Mouse (Mus musculus) adrenal gland, postnatal 14 days (tissue): ENCODE measurements around the gene Hsf5. TPM values are rescaled to one million over a fixed set of nuclear protein-coding genes. Genes with fewer than 3 reads are reported as not detected.
A peak's percentile ranks its signal among the peaks of the same experiment; 100 is the strongest.

Experiments used
- DNase-seq: peaks from one replicate; pipeline ENCODE4 v3.0.0; 2021; ENCODE audit warnings: mixed read lengths
- total RNA-seq: library from RNA; stranded (reverse); gene quantifications from 2 replicates; pipeline ENCODE4 v1.2.3, GENCODE M21; 2021

The Hsf5 gene
- total RNA-seq, 1 experiment from 2014 or later: not detected

- no peak for DNase-seq
Measured at GRCm38 (mm10) chr11:87688478-87689203, 71.7 kb downstream of the Hsf5 start.

- peak; percentile 70 for DNase-seq
Measured at GRCm38 (mm10) chr11:87689402-87689808, 72.4 kb downstream of the Hsf5 start.

GRCm38 (mm10) chr11:87690054-87690740 is 73.2 kb downstream of the Hsf5 start:
- DNase-seq: no peak

DNA sequence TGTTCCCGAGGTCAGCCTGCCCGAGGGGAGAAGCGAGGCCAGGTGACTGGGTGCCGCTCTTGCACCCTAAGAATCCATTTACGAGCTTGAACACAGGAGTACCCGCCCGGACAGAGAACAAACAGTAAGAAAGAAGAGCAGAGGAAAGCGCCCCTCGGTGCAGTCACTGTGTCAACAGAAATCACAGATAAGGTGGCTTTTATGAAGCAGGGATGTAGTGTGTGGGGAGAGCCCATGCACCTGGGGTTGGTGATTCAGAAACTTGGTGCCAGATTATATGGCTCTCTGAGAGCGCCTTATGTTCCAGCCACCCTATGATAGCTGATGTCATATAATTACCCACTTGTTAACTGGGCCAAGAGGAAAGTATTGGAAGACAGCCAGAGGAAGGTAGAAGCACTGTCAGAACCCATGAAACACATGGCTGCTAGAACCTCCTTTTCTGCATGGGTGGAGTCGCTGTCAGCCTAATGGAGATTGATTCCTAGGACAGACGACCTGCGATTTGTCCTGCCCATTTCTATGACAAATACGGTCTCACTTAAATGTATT is 80.2 kb downstream of the Hsf5 start:
- DNase-seq: no peak

GRCm38 (mm10) chr11:87698126-87698525 is 81.2 kb downstream of the Hsf5 start:
- DNase-seq: no peak

DNA sequence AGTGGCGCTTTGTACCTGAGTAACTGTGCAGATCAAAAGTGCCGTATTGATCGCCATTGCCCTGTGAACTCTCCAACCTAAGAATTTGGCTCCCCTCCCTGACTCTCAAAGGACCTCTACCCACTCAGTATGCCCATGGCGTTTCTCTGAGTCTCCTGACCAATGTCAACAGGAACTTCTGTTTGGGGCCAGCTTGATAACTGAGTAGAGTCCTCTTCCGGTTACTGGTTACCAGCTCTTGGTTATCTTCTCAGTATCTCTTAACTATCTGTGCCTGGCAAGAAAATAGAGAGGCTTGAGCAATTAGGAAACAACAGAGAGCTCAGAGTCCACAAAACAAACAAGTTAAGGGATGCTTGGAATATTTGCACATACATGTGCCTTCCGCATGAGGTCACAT is 84.1 kb downstream of the Hsf5 start:
- no peak for DNase-seq

- DNase-seq: no peak
Measured at GRCm38 (mm10) chr11:87701877-87702620, 85.1 kb downstream of the Hsf5 start.

- DNase-seq: no peak
Measured at GRCm38 (mm10) chr11:87703654-87704053, 86.7 kb downstream of the Hsf5 start.

GRCm38 (mm10) chr11:87704289-87704688 is 87.3 kb downstream of the Hsf5 start:
- DNase-seq: no peak

- no peak for DNase-seq
Measured at GRCm38 (mm10) chr11:87707570-87707969, 90.6 kb downstream of the Hsf5 start.

GRCm38 (mm10) chr11:87708979-87709378 is 92.0 kb downstream of the Hsf5 start:
- no peak for DNase-seq

Other genes starting within 250 kb of the Hsf5 start
- gene Rad51c, start 212.2 kb upstream of the Hsf5 start, total RNA-seq: 2.9 and 3.6 TPM in 2 replicates
- 0.53 and 0.67 TPM in 2 replicates for gene Tex14, start 212.1 kb upstream of the Hsf5 start, total RNA-seq
- not detected in 2 replicates for gene Gm11492, start 50.5 kb upstream of the Hsf5 start, total RNA-seq
- gene Sept4, start 48.3 kb upstream of the Hsf5 start, total RNA-seq: 44.4 and 45.3 TPM in 2 replicates
- 23.7 and 27.7 TPM in 2 replicates for gene Mtmr4, start 25.0 kb upstream of the Hsf5 start, total RNA-seq
- gene Rnf43, start 45.6 kb downstream of the Hsf5 start, total RNA-seq: 5.7 and 6.4 TPM in 2 replicates
- gene Supt4a, start 120.4 kb downstream of the Hsf5 start, total RNA-seq: 56.5 and 74.2 TPM in 2 replicates
- gene Tspoap1, start 143.4 kb downstream of the Hsf5 start, total RNA-seq: 2.8 and 3.9 TPM in 2 replicates
- 0.64 and 1.4 TPM in 2 replicates for gene Mpo, start 176.4 kb downstream of the Hsf5 start, total RNA-seq
- gene Lpo, start 211.1 kb downstream of the Hsf5 start, total RNA-seq: not detected in 2 replicates
- 9.5 and 14.3 TPM in 2 replicates for gene Mks1, start 236.1 kb downstream of the Hsf5 start, total RNA-seq